Mouse (Mus musculus) gastrocnemius, postnatal 25 days (tissue): Measurements from ENCODE around the gene Ofcc1. TPM values are rescaled to one million over a fixed set of nuclear protein-coding genes. Genes with fewer than 3 reads are reported as not detected.

Experiments
- DNase-seq: peaks from one replicate; pipeline ENCODE4 v3.0.0; 2022
- total RNA-seq, 2 experiments: library from RNA; stranded (reverse); gene quantifications; 1 replicate in 1 of 2; 2 replicates in 1 of 2; pipeline ENCODE4 v1.2.3; 2021

Gene Ofcc1
- total RNA-seq, 2 experiments from 2014 or later: not detected

- DNase-seq: no peak
Observed at GRCm38 (mm10) chr13:39997901-39998300, 363.3 kb downstream of the Ofcc1 start.

GRCm38 (mm10) chr13:39979294-39980061 lies 381.8 kb downstream of the Ofcc1 start:
- DNase-seq: no peak

DNA sequence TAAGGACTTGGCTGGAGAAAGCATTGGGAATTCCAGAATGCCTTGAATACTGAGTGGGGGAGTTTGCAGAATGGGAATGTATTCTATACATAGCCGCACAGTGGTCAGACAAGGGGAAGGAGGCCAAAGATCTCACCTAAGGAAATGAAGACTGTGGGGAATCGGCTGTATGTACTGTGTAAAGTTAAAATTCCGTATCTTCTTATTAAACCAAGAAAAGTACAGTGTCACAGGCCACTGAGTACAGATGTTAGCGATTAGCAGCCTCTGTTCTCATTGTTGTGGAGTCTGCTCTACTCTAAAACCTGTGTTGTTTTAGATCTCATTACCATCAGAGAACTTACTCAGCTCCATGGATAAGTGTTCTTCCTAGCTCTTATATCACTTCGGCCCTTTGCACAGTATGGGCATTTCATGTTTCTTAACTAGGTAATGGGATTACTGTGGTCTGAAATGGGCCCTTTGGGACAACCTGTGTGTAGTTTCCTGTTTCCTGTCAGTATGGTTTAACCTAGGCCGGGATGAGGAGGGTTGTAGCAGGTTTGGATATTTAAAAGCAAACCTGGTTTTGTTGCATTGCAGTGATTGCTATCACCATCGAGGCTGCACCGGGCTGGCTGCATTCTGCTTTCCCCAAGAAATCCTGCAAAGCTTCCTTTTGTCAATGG lies 392.8 kb downstream of the Ofcc1 start:
- no peak for DNase-seq

- no peak for DNase-seq
Observed at GRCm38 (mm10) chr13:39957226-39957625, 404.0 kb downstream of the Ofcc1 start.

- DNase-seq: no peak
Observed at GRCm38 (mm10) chr13:39956017-39956416, 405.2 kb downstream of the Ofcc1 start.
